Mouse (Mus musculus) kidney, adult 2 months (tissue): ENCODE measurements at regions not wholly inside any gene's neighbourhood (a gene's known extent, or its start where the extent isn't known, plus 50 kb on each side); places are given as distances from the start of the nearest gene placed in this dataset.

Experiments
- DNase-seq: peaks from one replicate; pipeline ENCODE4 v3.0.0; 2021
- H3K27ac ChIP-seq: fragments of 200-500 bp; 2 replicates; pipeline ENCODE4 v1.5.1; 2012; ENCODE audit warnings: low read depth, low read length, control low read depth, inconsistent platforms; ENCODE audit not compliant: insufficient read depth
- H3K27me3 ChIP-seq: fragments of 200-500 bp; replicated peaks from 2 replicates; pipeline ENCODE4 v1.6.1; 2012; ENCODE audit warnings: mild to moderate bottlenecking, moderate library complexity, low read length, inconsistent platforms; ENCODE audit not compliant: control insufficient read depth, insufficient read depth
- H3K36me3 ChIP-seq: fragments of 200-500 bp; 2 replicates; pipeline ENCODE4 v1.6.1; 2012; ENCODE audit warnings: mild to moderate bottlenecking, moderate library complexity, low read length, inconsistent platforms; ENCODE audit not compliant: control insufficient read depth, insufficient read depth
- H3K4me1 ChIP-seq: fragments of 200-500 bp; 2 replicates; pipeline ENCODE4 v1.6.1; 2011; ENCODE audit warnings: low read length; ENCODE audit not compliant: control insufficient read depth, insufficient read depth
- H3K4me3 ChIP-seq: fragments of 200-500 bp; 2 replicates; pipeline ENCODE4 v1.5.1; 2011; ENCODE audit warnings: mild to moderate bottlenecking, low read depth, low read length, control low read depth; ENCODE audit not compliant: insufficient read depth
- CTCF ChIP-seq: fragments of 200-500 bp; conservative IDR thresholded peaks from 2 replicates; pipeline ENCODE4 v1.5.1; 2011; ENCODE audit warnings: low read depth, mild to moderate bottlenecking, control low read depth, low read length, moderate library complexity, mixed read lengths; ENCODE audit not compliant: insufficient read depth, insufficient read length
- POLR2A ChIP-seq: fragments of 200-500 bp; IDR thresholded peaks from one replicate; pipeline ENCODE4 v1.6.1; 2011; ENCODE audit warnings: low read depth, low read length, control low read depth
- WGBS: fragments of 180-500 bp; shearing (Covaris S2); methylation state at CpG from one replicate; pipeline ENCODE4 v1.1.7; 2018; 5-methylcytosine and 5-hydroxymethylcytosine counted together

DNA sequence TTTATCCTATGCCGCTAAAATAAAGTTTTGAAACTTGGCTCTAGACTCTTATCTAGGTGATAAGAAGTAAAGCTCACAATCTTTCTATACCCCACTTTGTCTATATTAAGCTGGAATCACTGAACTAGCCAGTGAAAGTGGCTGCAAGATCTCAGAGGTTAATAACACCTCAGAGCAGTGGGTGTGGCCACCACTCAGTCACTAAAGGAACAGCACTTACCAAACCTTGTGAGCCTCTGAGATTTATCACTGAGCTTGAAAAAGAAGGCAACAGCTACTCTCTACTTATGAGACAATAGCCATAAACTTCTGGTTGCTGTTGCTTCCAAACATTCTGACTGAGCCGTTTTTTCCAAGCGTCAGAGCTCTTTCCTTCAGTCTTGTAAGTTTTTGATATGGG is 484.6 kb upstream of the Cdh11 start:
- no peak for DNase-seq
- no peaks in the 10 kb centered on the region for H3K36me3 ChIP-seq
- H3K27me3 ChIP-seq, result no peaks in the 10 kb centered on the region
- no peak overlapping the region for H3K4me3 ChIP-seq
- 68% methylated on average over 3 of the region's 3 CpGs for WGBS
- H3K4me1 ChIP-seq, result no peaks in the 10 kb centered on the region
- H3K27ac ChIP-seq, result no peak overlapping the region
- TF ChIP-seq CTCF, result no peak
- no peak for TF ChIP-seq POLR2A

DNA sequence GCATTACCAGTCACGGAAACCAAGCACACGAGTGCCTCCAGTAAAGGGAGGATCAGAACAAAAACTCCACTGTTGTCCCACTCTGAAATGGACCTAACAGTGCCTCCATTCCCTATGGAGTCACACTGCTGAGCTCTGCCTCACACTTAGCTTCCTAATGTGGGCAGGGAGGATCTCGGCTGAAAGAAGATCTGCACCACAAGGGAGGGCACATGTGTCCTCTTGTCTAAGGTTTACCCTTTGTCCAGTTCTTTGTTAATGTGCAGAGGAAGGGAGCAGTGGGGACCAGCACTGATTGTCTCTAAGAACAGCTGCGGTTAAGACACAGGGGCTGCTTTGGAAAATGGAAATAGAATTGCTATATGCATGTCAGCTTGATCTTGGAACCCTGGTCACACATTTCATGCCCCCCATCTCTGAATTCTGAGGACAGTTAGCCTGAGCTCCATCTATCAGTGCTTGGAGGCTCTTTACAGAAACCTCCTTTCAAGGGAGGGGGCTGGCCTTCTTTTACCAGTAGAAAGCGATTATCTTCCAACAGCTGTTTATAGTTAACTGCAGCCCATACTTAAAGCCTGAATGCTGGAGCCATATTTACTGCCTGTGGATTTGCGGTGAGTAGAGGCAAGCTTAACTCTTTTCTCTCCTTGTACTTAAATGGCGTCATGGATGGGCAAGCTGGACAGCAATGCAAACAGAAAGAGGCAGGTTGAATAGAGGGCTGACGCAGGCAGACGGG is 485.5 kb upstream of the Cdh11 start:
- Histone ChIP-seq H3K4me3 (no peak overlapping the region), H3K4me1 (no peaks in the 10 kb centered on the region), H3K27me3 (no peaks in the 10 kb centered on the region), H3K27ac (no peak overlapping the region), H3K36me3 (no peaks in the 10 kb centered on the region)
- no peak for TF ChIP-seq CTCF
- TF ChIP-seq POLR2A, result no peak
- 52% methylated on average over 9 of the region's 9 CpGs for WGBS
- no peak for DNase-seq

DNA sequence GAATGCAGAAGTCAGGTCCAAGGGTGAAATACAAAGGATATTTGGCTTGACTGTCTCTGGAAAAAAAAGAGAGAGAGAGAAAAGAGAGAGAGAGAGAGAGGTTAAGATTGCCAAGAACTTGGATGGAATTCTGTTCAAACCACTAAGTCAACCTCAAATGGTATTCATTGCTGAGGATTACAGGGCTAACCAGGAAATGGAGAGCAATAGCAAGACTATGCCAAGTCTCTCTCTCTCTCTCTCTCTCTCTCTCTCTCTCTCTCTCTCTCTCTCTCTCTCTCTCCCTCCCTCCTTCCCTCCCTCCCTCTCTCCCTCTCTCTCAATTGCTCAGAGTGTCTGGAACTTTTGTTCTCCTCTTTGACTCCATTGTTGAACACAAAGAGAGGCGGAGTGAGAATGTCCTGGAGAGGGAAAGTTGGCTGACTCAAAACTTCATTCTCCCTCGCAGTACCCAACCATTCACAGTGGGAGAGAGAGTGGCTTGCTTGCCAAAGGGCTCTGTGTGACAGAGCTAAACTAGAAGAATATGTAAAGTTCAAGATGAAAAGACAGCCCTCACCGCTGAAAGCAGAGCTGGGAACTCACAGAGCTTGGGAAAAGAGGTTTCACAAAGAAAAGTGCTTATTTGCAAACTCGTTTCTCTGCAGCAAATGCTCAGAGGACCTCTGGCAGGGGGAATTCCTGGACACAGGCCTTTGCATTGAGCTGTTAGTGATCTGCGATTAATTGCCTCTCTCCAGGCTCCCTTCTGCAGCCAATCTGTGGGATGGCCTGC is 487.1 kb upstream of the Cdh11 start:
- TF ChIP-seq POLR2A, result no peak
- TF ChIP-seq CTCF, result no peak
- DNase-seq, result no peak
- H3K36me3 ChIP-seq, result no peaks in the 10 kb centered on the region
- 39% methylated on average over 5 of the region's 5 CpGs for WGBS
- H3K27me3 ChIP-seq, result no peaks in the 10 kb centered on the region
- no peaks in the 10 kb centered on the region for H3K4me1 ChIP-seq
- H3K27ac ChIP-seq, result no peak overlapping the region
- H3K4me3 ChIP-seq, result no peak overlapping the region

DNA sequence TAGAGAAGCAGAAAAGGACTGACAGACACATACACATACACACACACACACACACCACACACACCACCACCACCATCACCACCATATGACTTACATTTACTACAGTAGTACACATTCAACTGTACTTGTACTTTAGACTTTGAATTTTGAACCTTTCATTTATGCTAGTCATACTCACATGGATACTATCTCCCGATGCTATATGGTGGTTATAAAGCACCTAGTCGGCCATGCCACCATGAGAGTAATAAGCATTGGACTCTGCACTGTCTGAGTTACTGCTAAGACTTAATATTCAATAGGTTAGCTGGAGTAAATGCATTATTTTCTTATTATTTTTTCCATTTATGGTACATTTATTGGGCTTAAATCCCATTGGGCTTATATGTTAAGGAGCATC is 488.0 kb upstream of the Cdh11 start:
- Histone ChIP-seq H3K27ac (no peak overlapping the region), H3K4me1 (no peaks in the 10 kb centered on the region), H3K36me3 (no peaks in the 10 kb centered on the region), H3K4me3 (no peak overlapping the region), H3K27me3 (no peaks in the 10 kb centered on the region)
- DNase-seq, result no peak
- no peak for TF ChIP-seq CTCF
- no peak for TF ChIP-seq POLR2A
- WGBS, result 76% methylated on average over 2 of the region's 2 CpGs

DNA sequence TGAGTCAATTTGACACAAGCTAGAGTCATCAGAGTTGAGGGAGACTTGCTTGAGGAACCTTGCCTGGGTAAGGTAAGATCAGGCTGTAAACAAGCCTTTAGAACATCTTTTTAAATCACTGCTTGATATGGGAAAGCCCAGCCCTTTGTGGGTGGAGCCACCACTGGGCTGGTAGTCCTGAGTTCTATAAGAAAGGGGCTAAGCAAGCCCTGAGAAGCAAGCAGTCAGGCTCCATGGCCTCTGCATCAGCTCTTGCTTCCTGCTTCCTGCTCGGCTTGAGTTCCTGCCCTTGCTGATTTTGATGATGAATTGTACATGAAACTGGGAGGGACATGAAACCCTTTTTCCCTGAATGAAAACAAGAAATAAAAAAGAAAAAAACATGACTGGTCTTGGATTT is 496.4 kb upstream of the Cdh11 start:
- no peak for TF ChIP-seq CTCF
- no peak for TF ChIP-seq POLR2A
- WGBS, result 21% methylated on average over 1 of the region's 1 CpGs
- Histone ChIP-seq H3K4me1 (no peaks in the 10 kb centered on the region), H3K27ac (no peak overlapping the region), H3K4me3 (no peak overlapping the region), H3K36me3 (no peaks in the 10 kb centered on the region), H3K27me3 (no peaks in the 10 kb centered on the region)
- DNase-seq, result no peak

DNA sequence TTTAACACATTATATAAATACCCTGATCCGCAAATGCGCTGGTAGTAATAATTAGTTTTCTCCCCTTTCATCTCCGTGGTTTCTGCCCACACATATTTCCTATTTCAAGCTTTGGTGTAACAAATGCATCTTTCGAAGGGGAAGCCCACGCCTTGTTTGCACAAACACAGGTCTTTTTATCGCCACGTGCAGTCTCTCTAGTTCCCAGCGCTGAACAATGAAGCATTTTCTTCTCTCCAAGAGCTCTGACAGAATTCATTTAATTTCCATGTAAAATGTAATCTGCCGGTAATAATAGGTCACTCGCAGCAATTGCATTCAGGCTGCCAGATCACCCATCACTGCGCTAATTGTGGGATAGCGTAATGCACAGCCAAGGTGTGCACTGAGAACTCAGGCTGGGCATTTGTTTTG is 503.1 kb upstream of the Cdh11 start:
- WGBS, result 81% methylated on average over 12 of the region's 12 CpGs
- Histone ChIP-seq H3K4me3 (no peak overlapping the region), H3K36me3 (no peaks in the 10 kb centered on the region), H3K27ac (no peak overlapping the region), H3K27me3 (no peaks in the 10 kb centered on the region), H3K4me1 (no peaks in the 10 kb centered on the region)
- TF ChIP-seq POLR2A (no peak), CTCF (no peak)
- no peak for DNase-seq

DNA sequence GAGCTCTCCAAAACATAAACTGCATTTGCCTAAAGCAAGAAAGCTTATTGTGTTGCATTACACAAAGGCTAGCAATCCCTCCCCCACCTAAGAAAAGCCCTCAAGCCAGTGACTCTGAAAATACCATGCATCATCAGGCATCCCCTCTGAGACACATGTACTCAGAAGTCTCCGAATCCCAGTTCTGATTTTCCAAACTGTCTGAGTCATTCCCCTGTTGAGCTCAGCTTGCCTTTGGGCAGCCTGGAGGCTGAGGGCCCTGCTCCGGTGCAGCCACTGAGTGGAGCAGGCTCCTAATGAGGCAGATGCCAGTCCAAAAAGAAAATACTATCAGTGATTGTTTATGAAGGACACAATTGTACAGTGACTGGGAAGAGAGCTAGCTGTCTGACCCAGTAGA is 507.5 kb upstream of the Cdh11 start:
- no peak overlapping the region for H3K27ac ChIP-seq
- H3K27me3 ChIP-seq, result no peaks in the 10 kb centered on the region
- no peak for DNase-seq
- TF ChIP-seq CTCF (no peak), POLR2A (no peak)
- no peak overlapping the region for H3K4me3 ChIP-seq
- H3K36me3 ChIP-seq, result no peaks in the 10 kb centered on the region
- no peaks in the 10 kb centered on the region for H3K4me1 ChIP-seq
- 61% methylated on average over 2 of the region's 2 CpGs for WGBS
